In the genomic region with DNA sequence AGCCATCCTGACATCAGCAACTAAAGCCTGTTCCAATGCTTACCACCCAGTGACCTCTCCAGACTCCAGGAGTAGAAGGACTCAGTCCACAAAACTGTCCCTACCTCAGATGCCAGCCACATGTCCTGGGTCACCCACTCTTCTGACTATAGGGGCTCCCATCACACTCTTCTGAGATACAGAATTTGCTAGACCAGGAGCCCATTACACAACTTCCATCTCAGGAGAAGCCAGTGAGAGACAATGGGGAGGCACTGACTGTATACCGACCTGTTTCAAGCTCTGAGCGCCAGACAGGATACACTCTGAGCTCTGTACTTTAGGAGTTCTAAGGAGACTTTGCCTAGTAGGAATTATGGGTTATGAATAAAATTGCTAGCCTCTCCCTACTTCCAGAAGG, we compare ENCODE assay signal across 26 mouse cellular contexts.
"Had no signal": no experiment of that assay in that cellular context is flagged by ENCODE, and none has a peak within 500 bp of the region (broad histone marks: within the 10 kb centered on the region; RNA-seq: fewer than 3 reads in every experiment).

No protein-coding gene starts in this region.

- H3K9me3 ChIP-seq: embryonic facial prominence, embryonic 10.5 days; embryonic facial prominence, embryonic 12.5 days; embryonic facial prominence, embryonic 13.5 days; embryonic facial prominence, embryonic 15.5 days; forebrain, embryonic 10.5 days; forebrain, embryonic 12.5 days; forebrain, embryonic 13.5 days; forebrain, embryonic 15.5 days had no signal

- H3K4me3 ChIP-seq: embryonic facial prominence, embryonic 10.5 days; embryonic facial prominence, embryonic 12.5 days; embryonic facial prominence, embryonic 13.5 days; embryonic facial prominence, embryonic 15.5 days; erythroblast, embryonic 14.5 days; forebrain, embryonic 10.5 days; forebrain, embryonic 12.5 days; forebrain, embryonic 13.5 days; forebrain, embryonic 15.5 days; gastrocnemius, adult 2 months; heart, adult 2 months had no signal

- H3K27ac ChIP-seq: embryonic facial prominence, embryonic 10.5 days; embryonic facial prominence, embryonic 12.5 days; embryonic facial prominence, embryonic 13.5 days; embryonic facial prominence, embryonic 15.5 days; forebrain, embryonic 10.5 days; forebrain, embryonic 12.5 days; forebrain, embryonic 13.5 days; forebrain, embryonic 15.5 days; gastrocnemius, adult 2 months; heart, adult 2 months had no signal

- H3K4me1 ChIP-seq: embryonic facial prominence, embryonic 12.5 days; embryonic facial prominence, embryonic 13.5 days; embryonic facial prominence, embryonic 15.5 days; forebrain, embryonic 12.5 days; forebrain, embryonic 13.5 days; forebrain, embryonic 15.5 days had no signal

- ATAC-seq: forebrain, embryonic 13.5 days; forebrain, embryonic 14.5 days; forebrain, embryonic 15.5 days; forebrain, embryonic 16.5 days had no signal

- DNase-seq: cerebellum, adult 8-10 months; cerebellum, adult 9-10 months; cerebellum, postnatal 10 days; cerebellum, postnatal 14 days; cerebellum, postnatal 25 days; cerebellum, postnatal 36 days; embryo, embryonic 11 days; forebrain, postnatal 0 days; gastrocnemius, adult 2 months; gastrocnemius, postnatal 10 days; gastrocnemius, postnatal 14 days; gastrocnemius, postnatal 25 days; gastrocnemius, postnatal 36 days; heart, adult 18-20 months; heart, adult 2 months had no signal

- H3K4me2 ChIP-seq: embryonic facial prominence, embryonic 12.5 days; embryonic facial prominence, embryonic 13.5 days; embryonic facial prominence, embryonic 15.5 days; forebrain, embryonic 12.5 days; forebrain, embryonic 13.5 days; forebrain, embryonic 15.5 days had no signal

- H3K27me3 ChIP-seq: embryonic facial prominence, embryonic 12.5 days; embryonic facial prominence, embryonic 13.5 days; embryonic facial prominence, embryonic 15.5 days; forebrain, embryonic 12.5 days; forebrain, embryonic 13.5 days; forebrain, embryonic 15.5 days had no signal

- H3K36me3 ChIP-seq: embryonic facial prominence, embryonic 10.5 days; embryonic facial prominence, embryonic 12.5 days; embryonic facial prominence, embryonic 13.5 days; embryonic facial prominence, embryonic 15.5 days; forebrain, embryonic 10.5 days; forebrain, embryonic 12.5 days; forebrain, embryonic 15.5 days had no signal

- H3K9ac ChIP-seq: embryonic facial prominence, embryonic 12.5 days; embryonic facial prominence, embryonic 13.5 days; embryonic facial prominence, embryonic 15.5 days; forebrain, embryonic 12.5 days; forebrain, embryonic 13.5 days; forebrain, embryonic 15.5 days; forebrain, postnatal 0 days had no signal
